Mouse (Mus musculus) MEL (cell line): ENCODE results near the gene Mgl2. TPM values are rescaled to one million over a fixed set of nuclear protein-coding genes. Genes with fewer than 3 reads are reported as not detected.

Experiments used
- DNase-seq: peaks from one replicate; pipeline ENCODE4 v3.0.0; 2011; ENCODE audit warnings: low read depth, low spot score
- H3K27ac ChIP-seq: 2 replicates; pipeline ENCODE4 v1.5.1; 2012; ENCODE audit warnings: low read depth, mild to moderate bottlenecking, control low read depth, low read length, moderate library complexity; ENCODE audit not compliant: control insufficient read depth
- H3K27me3 ChIP-seq, 2 experiments: fragments of 150-350 bp in 1 of 2; sonication (generic) in 1 of 2; 2 replicates each; pipeline ENCODE4 v1.6.1; 2012; ENCODE audit warnings: low read length in 2 of 2, mild to moderate bottlenecking in 2 of 2, improper control_type of control experiment in 1 of 2, moderate library complexity in 1 of 2; ENCODE audit not compliant: insufficient read depth in 2 of 2, control insufficient read depth in 1 of 2
- H3K36me3 ChIP-seq, 2 experiments: 2 replicates each; pipeline ENCODE4 v1.6.1; 2012 to 2014; ENCODE audit warnings: low read length in 2 of 2, improper control_type of control experiment in 1 of 2, inconsistent platforms in 1 of 2, mild to moderate bottlenecking in 1 of 2; ENCODE audit not compliant: insufficient read depth in 2 of 2, control insufficient read depth in 1 of 2
- H3K4me1 ChIP-seq, 2 experiments: fragments of 150-350 bp in 1 of 2; sonication (generic) in 1 of 2; 2 replicates each; pipeline ENCODE4 v1.6.1; 2012; ENCODE audit warnings: low read length in 2 of 2, improper control_type of control experiment in 1 of 2, mild to moderate bottlenecking in 1 of 2; ENCODE audit not compliant: insufficient read depth in 2 of 2, control insufficient read depth in 1 of 2
- H3K4me3 ChIP-seq, 2 experiments: fragments of 150-350 bp in 1 of 2; sonication (generic) in 1 of 2; 2 replicates each; pipeline ENCODE4 v1.5.1; 2012; ENCODE audit warnings: low read depth in 2 of 2, low read length in 2 of 2, mild to moderate bottlenecking in 2 of 2, moderate library complexity in 2 of 2, control low read depth in 1 of 2, improper control_type of control experiment in 1 of 2; ENCODE audit not compliant: control insufficient read depth in 1 of 2, insufficient read depth in 1 of 2
- H3K79me2 ChIP-seq: 2 replicates; pipeline ENCODE4 v1.6.1; 2012; ENCODE audit warnings: mild to moderate bottlenecking, low read length, moderate library complexity; ENCODE audit not compliant: control insufficient read depth, poor library complexity, insufficient read depth
- H3K9ac ChIP-seq: 2 replicates; pipeline ENCODE4 v1.6.1; 2012; ENCODE audit warnings: low read depth, mild to moderate bottlenecking, control low read depth, low read length, moderate library complexity; ENCODE audit not compliant: control insufficient read depth, poor library complexity, severe bottlenecking
- H3K9me3 ChIP-seq: fragments of 150-350 bp; sonication (generic); replicated peaks from 2 replicates; pipeline ENCODE4 v1.6.1; 2012; ENCODE audit warnings: mild to moderate bottlenecking, low read length, improper control_type of control experiment, moderate library complexity; ENCODE audit not compliant: insufficient read depth
- BHLHE40 ChIP-seq: IDR thresholded peaks from 2 replicates; pipeline ENCODE4 v1.6.1; 2012; ENCODE audit warnings: low read depth, mild to moderate bottlenecking, inconsistent platforms, low read length, improper control_type of control experiment, borderline replicate concordance
- CHD1 ChIP-seq: IDR thresholded peaks from 2 replicates; pipeline ENCODE4 v1.6.1; 2012; ENCODE audit warnings: low read depth, mild to moderate bottlenecking, inconsistent platforms, low read length, improper control_type of control experiment
- CHD2 ChIP-seq: IDR thresholded peaks from 2 replicates; pipeline ENCODE4 v1.6.1; 2011; ENCODE audit warnings: low read length, improper control_type of control experiment
- E2F4 ChIP-seq: IDR thresholded peaks from 2 replicates; pipeline ENCODE4 v1.6.1; 2011; ENCODE audit warnings: low read depth, low read length, improper control_type of control experiment, borderline replicate concordance
- ELF1 ChIP-seq: IDR thresholded peaks from 2 replicates; pipeline ENCODE4 v1.6.1; 2014; ENCODE audit warnings: low read depth, mild to moderate bottlenecking, inconsistent platforms, low read length, improper control_type of control experiment, moderate library complexity
- ETS1 ChIP-seq: IDR thresholded peaks from 2 replicates; pipeline ENCODE4 v1.6.1; 2012; ENCODE audit warnings: low read depth, mild to moderate bottlenecking, inconsistent platforms, low read length, improper control_type of control experiment, moderate library complexity
- GABPA ChIP-seq: IDR thresholded peaks from 2 replicates; pipeline ENCODE4 v1.6.1; 2012; ENCODE audit warnings: low read depth, mild to moderate bottlenecking, inconsistent platforms, low read length, improper control_type of control experiment, moderate library complexity
- JUND ChIP-seq: IDR thresholded peaks from 2 replicates; pipeline ENCODE4 v1.6.1; 2011; ENCODE audit warnings: low read depth, mild to moderate bottlenecking, improper control_type of control experiment, low read length
- KAT2A ChIP-seq: conservative IDR thresholded peaks from 2 replicates; pipeline ENCODE4 v1.6.1; 2012; ENCODE audit warnings: low read depth, low read length, improper control_type of control experiment, inconsistent platforms
- MAFK ChIP-seq: IDR thresholded peaks from 2 replicates; pipeline ENCODE4 v1.6.1; 2011; ENCODE audit warnings: low read depth, mild to moderate bottlenecking, low read length, improper control_type of control experiment, borderline replicate concordance
- MAX ChIP-seq: IDR thresholded peaks from 2 replicates; pipeline ENCODE4 v1.6.1; 2011; ENCODE audit warnings: low read length, improper control_type of control experiment
- MAZ ChIP-seq: IDR thresholded peaks from 2 replicates; pipeline ENCODE4 v1.6.1; 2012; ENCODE audit warnings: low read depth, mild to moderate bottlenecking, inconsistent platforms, low read length, improper control_type of control experiment
- MYB ChIP-seq: IDR thresholded peaks from 2 replicates; pipeline ENCODE4 v1.6.1; 2011; ENCODE audit warnings: mild to moderate bottlenecking, low read depth, low read length, improper control_type of control experiment
- NELFE ChIP-seq: IDR thresholded peaks from 2 replicates; pipeline ENCODE4 v1.6.1; 2011; ENCODE audit warnings: low read depth, low read length, improper control_type of control experiment
- POLR2A ChIP-seq, 2 experiments: IDR thresholded peaks; 2 replicates each; pipeline ENCODE4 v1.6.1; 2011 to 2012; ENCODE audit warnings: low read length in 2 of 2, mild to moderate bottlenecking in 2 of 2, control low read depth in 1 of 2, improper control_type of control experiment in 1 of 2, low read depth in 1 of 2, moderate library complexity in 1 of 2; ENCODE audit not compliant: control insufficient read depth in 1 of 2, insufficient read depth in 1 of 2, poor library complexity in 1 of 2
- RAD21 ChIP-seq: IDR thresholded peaks from 2 replicates; pipeline ENCODE4 v1.6.1; 2011; ENCODE audit warnings: mild to moderate bottlenecking, low read depth, low read length, improper control_type of control experiment
- SIN3A ChIP-seq: IDR thresholded peaks from 2 replicates; pipeline ENCODE4 v1.6.1; 2012; ENCODE audit warnings: low read length, improper control_type of control experiment, inconsistent platforms
- TBP ChIP-seq: IDR thresholded peaks from 2 replicates; pipeline ENCODE4 v1.8.0; 2011; ENCODE audit warnings: low read depth, low read length, improper control_type of control experiment
- TCF12 ChIP-seq: IDR thresholded peaks from 2 replicates; pipeline ENCODE4 v1.6.1; 2014; ENCODE audit warnings: low read depth, mild to moderate bottlenecking, inconsistent platforms, low read length, improper control_type of control experiment, moderate library complexity
- UBTF ChIP-seq: IDR thresholded peaks from 2 replicates; pipeline ENCODE4 v1.6.1; 2012; ENCODE audit warnings: low read depth, mild to moderate bottlenecking, inconsistent platforms, low read length, improper control_type of control experiment, moderate library complexity, borderline replicate concordance; ENCODE audit not compliant: insufficient read depth
- USF1 ChIP-seq: IDR thresholded peaks from 2 replicates; pipeline ENCODE4 v1.6.1; 2014; ENCODE audit warnings: low read depth, mild to moderate bottlenecking, inconsistent platforms, low read length, improper control_type of control experiment, moderate library complexity
- ZC3H11A ChIP-seq: IDR thresholded peaks from 2 replicates; pipeline ENCODE4 v1.6.1; 2012; ENCODE audit warnings: low read depth, mild to moderate bottlenecking, inconsistent platforms, low read length, improper control_type of control experiment
- ZMIZ1 ChIP-seq: IDR thresholded peaks from 2 replicates; pipeline ENCODE4 v1.6.1; 2012; ENCODE audit warnings: low read depth, mild to moderate bottlenecking, inconsistent platforms, low read length, improper control_type of control experiment, moderate library complexity
- ZNF384 ChIP-seq: IDR thresholded peaks from 2 replicates; pipeline ENCODE4 v1.6.1; 2012; ENCODE audit warnings: low read depth, mild to moderate bottlenecking, inconsistent platforms, low read length, improper control_type of control experiment
- polyA plus RNA-seq, 2 experiments: library from polyadenylated mRNA; stranded (reverse) in 1 of 2; unstranded in 1 of 2; fragments of >175 nt in 1 of 2; fragments of >200 nt in 1 of 2; gene quantifications; 2 replicates each; pipeline versions ENCODE4 v1.2.1 to v1.2.4; 2012; ENCODE audit warnings: low replicate concordance in 2 of 2, low read depth in 1 of 2; ENCODE audit not compliant: insufficient read length in 2 of 2, insufficient read depth in 1 of 2, missing spikeins in 1 of 2
- total RNA-seq: library from RNA; depleted of rRNA; stranded (reverse); fragments of 300-350 nt; gene quantifications from 2 replicates; pipeline ENCODE4 v1.2.3, GENCODE M21; 2012

Gene Mgl2
- total and polyA plus RNA-seq, 3 experiments, result 0.06 to 0.12 TPM; not detected in 1

DNA sequence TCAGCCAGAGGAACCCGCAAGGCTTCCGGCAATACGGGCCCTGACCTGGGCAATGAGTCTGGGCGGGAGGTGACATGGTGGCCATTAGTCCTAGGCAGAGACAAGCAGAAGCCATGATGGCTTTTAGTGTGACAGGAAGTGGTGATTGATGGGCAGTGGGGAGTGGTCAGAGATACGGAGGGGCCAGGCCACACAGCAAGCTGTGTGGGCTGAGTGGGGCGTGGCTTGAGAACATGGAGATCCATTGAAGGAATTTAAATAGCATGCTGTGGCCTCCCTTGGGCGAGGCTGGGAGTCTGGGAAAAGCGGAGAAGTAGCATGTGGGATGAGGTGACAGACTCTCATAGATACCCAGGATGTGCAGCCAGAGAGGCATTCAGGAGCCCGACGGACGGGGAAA is 32.7 kb upstream of the Mgl2 start:
- no peaks in the 10 kb centered on the region for H3K79me2 ChIP-seq
- no peak overlapping the region for H3K27ac ChIP-seq
- TF ChIP-seq TBP (no peak), TCF12 (no peak), ETS1 (no peak), MYB (no peak), USF1 (no peak), MAX (no peak), CHD1 (no peak), RAD21 (no peak), GABPA (no peak), MAZ (no peak), MAFK (no peak), UBTF (no peak), BHLHE40 (no peak), ZMIZ1 (no peak)
- DNase-seq, result no peak
- no peaks in the 10 kb centered on the region for H3K9me3 ChIP-seq
- peaks cover 4 to 8% of the 10 kb centered on the region in 2 experiments; a peak in 2 of 4 replicates for H3K27me3 ChIP-seq
- no peaks in the 10 kb centered on the region for H3K4me1 ChIP-seq
- no peaks in the 10 kb centered on the region for H3K36me3 ChIP-seq
- H3K4me3 ChIP-seq, result no peak overlapping the region
- no peak overlapping the region for H3K9ac ChIP-seq

DNA sequence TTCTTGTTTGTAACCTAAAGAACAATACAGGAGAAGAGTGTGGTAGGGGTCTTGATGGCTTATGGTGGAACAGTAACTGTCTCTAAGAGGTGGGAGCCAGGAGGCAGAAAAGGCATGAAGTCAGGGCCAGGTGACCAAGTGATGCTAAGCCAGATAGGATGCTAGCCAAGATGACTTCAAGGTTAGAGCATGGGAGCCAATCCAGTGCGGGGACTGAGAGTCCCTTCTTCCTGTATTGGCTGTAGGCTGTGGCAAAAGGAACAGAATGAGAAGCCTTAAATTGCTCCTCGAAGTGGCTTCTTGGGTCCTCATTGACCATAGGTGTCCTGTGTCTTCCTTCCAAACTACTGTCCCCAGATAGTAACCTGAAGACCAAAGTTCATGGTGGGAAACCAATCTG is 31.0 kb upstream of the Mgl2 start:
- peaks cover 4 to 8% of the 10 kb centered on the region in 2 experiments; a peak in 2 of 4 replicates for H3K27me3 ChIP-seq
- H3K4me3 ChIP-seq, result no peak overlapping the region
- no peaks in the 10 kb centered on the region for H3K36me3 ChIP-seq
- no peaks in the 10 kb centered on the region for H3K4me1 ChIP-seq
- DNase-seq, result no peak
- no peak overlapping the region for H3K9ac ChIP-seq
- no peaks in the 10 kb centered on the region for H3K9me3 ChIP-seq
- H3K27ac ChIP-seq, result no peak overlapping the region
- no peaks in the 10 kb centered on the region for H3K79me2 ChIP-seq
- TF ChIP-seq E2F4, result no peak
- no peak for TF ChIP-seq POLR2A (IDR thresholded peaks at IDR 0.05; ENCODE audit: control insufficient read depth in 1 of 2, insufficient read depth in 1 of 2, low read depth in 1 of 2, low read length in 2 of 2, poor library complexity in 1 of 2)

DNA sequence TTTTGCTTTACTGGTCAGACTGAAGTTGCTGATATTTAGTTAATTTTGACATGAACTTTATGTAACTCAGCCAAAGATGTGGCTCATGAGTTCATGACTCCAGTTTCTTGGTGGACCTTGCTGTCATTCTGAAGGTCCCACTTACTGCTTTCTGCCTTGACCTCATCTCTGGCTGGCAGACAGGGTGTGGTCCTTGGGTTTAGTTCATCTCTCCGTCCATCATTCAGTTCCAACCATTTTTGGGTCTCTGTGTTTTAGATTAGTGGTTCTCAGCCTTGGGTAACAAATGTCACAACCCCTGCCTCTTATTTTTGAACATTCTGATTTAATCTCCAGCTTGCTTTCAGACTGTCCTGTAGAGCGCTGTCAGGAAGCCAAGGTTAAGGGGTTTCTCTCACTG is 30.3 kb upstream of the Mgl2 start:
- DNase-seq, result no peak
- Histone ChIP-seq H3K36me3 (no peaks in the 10 kb centered on the region), H3K9ac (no peak overlapping the region), H3K4me3 (no peak overlapping the region), H3K27ac (no peak overlapping the region), H3K79me2 (no peaks in the 10 kb centered on the region), H3K9me3 (no peaks in the 10 kb centered on the region), H3K4me1 (no peaks in the 10 kb centered on the region), H3K27me3 (peaks cover 5 to 6% of the 10 kb centered on the region in 2 experiments)
- TF ChIP-seq BHLHE40 (no peak), RAD21 (no peak), SIN3A (no peak), USF1 (no peak), CHD1 (no peak), MAX (no peak), GABPA (no peak), TCF12 (no peak), ETS1 (no peak), ZNF384 (no peak), MAFK (no peak), POLR2A (IDR thresholded peaks at IDR 0.05; ENCODE audit: control insufficient read depth in 1 of 2, insufficient read depth in 1 of 2, low read depth in 1 of 2, low read length in 2 of 2, poor library complexity in 1 of 2) (no peak), ELF1 (no peak), MAZ (no peak), KAT2A (no peak), ZC3H11A (no peak), CHD2 (no peak), JUND (no peak), NELFE (no peak)
